Mouse (Mus musculus): ENCODE measurements around the gene Tmem53. TPM values are rescaled to one million over a fixed set of nuclear protein-coding genes. Genes with fewer than 3 reads are reported as not detected.
A peak's percentile ranks its signal among the peaks of the same experiment; 100 is the strongest.

Tmem53 gene
- total and polyA plus RNA-seq, 2 experiments: 32.1 to 110 TPM

DNA sequence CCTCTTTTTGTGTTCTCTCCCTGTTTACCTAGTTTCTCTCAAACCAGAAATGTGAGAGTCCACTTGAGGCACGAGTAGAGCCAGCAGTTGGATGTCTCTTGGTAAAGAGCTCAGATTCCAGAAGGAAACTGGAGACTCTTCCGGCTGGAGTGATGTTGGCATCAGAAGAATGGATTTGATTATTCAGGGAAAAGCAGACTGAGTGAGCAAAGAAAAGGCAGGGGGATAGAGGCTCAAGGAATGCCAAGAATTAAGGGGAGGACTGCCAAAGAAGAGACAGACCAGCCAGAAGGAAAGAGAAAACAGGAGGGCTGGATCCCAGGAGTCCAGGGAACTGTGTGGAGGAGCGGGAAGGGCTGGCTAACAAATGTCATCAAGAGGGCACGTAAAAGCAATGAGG is 15.9 kb upstream of the Tmem53 start:
- Histone ChIP-seq H3K4me1 (ENCODE audit: control insufficient read depth, insufficient read depth, low read length) (peaks cover 4% of the 10 kb centered on the region), H3K27ac (replicated peaks; ENCODE audit: insufficient read depth, low read depth, low read length) (no peak overlapping the region), H3K79me2 (ENCODE audit: control insufficient read depth, insufficient read depth, low read length) (no peaks in the 10 kb centered on the region), H3K4me3 (ENCODE audit: insufficient read depth, low read depth, low read length) (no peak overlapping the region), H3K36me3 (ENCODE audit: control insufficient read depth, insufficient read depth, low read length) (no peaks in the 10 kb centered on the region), H3K27me3 (ENCODE audit: control insufficient read depth, insufficient read depth, low read length) (no peaks in the 10 kb centered on the region), H3K9ac (ENCODE audit: low read depth, low read length) (no peak overlapping the region)
- peak; percentile 39 for DNase-seq (ENCODE audit: extremely low read depth, low read depth, low spot score)
- 71% methylated on average over 4 of the region's 4 CpGs for WGBS
- TF ChIP-seq POLR2A (IDR thresholded peaks at IDR 0.05; ENCODE audit: extremely low read depth, insufficient read depth, low read length) (no peak), CTCF (IDR thresholded peaks at IDR 0.05; ENCODE audit: low read depth, low read length) (no peak)

DNA sequence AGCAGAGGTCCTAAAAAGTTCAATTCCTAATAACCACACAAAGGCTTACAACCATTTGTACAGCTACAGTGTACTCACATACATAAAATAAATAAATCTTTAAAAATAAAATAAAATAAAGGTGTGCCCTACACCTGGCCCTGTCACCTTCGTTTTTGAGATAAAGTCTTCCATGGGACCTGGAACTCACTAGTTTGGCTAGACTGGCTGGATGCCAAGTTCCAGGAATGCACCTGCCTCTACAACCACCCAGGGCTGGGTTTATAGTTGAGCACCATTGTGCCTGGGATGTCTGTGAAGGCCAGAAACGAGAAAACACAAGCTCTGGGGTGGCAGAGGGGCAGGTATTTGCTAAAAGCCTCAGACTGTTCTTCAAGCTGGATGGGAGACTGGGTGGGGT is 12.6 kb upstream of the Tmem53 start:
- H3K27me3 ChIP-seq (ENCODE audit: control insufficient read depth, insufficient read depth, low read length): no peaks in the 10 kb centered on the region
- no peaks in the 10 kb centered on the region; the same call in 1 of the 2 replicates for H3K4me1 ChIP-seq (ENCODE audit: control insufficient read depth, insufficient read depth, low read length)
- WGBS: 60% methylated on average over 2 of the region's 2 CpGs
- no peak for DNase-seq (ENCODE audit: extremely low read depth, low read depth, low spot score)
- no peak overlapping the region for H3K9ac ChIP-seq (ENCODE audit: low read depth, low read length)
- H3K4me3 ChIP-seq (ENCODE audit: insufficient read depth, low read depth, low read length): no peak overlapping the region
- TF ChIP-seq CTCF (IDR thresholded peaks at IDR 0.05; ENCODE audit: low read depth, low read length) (no peak), POLR2A (IDR thresholded peaks at IDR 0.05; ENCODE audit: extremely low read depth, insufficient read depth, low read length) (no peak)
- H3K79me2 ChIP-seq (ENCODE audit: control insufficient read depth, insufficient read depth, low read length): no peaks in the 10 kb centered on the region
- H3K36me3 ChIP-seq (ENCODE audit: control insufficient read depth, insufficient read depth, low read length): no peaks in the 10 kb centered on the region
- H3K27ac ChIP-seq (replicated peaks; ENCODE audit: insufficient read depth, low read depth, low read length): no peak overlapping the region

DNA sequence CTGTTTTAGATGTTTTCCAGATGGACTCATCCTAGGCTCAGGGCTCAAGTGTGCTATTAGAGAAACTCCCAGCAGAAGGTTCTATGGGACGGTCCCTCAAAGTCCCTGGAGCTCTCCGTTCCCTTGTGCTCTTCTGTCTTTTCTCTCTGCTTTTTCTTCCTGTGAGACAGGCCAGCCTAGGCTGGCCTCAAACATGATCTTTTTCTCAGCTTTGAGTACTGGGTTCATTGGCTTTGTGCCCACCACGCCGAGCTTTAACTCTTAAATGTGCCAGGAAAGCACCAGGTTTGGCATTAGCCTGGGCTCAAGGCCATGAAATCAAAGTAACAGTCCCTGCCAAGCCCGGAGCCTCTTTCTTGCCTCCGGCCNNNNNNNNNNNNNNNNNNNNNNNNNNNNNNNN is 10.9 kb upstream of the Tmem53 start:
- no peaks in the 10 kb centered on the region; the same call in 1 of the 2 replicates for H3K4me1 ChIP-seq (ENCODE audit: control insufficient read depth, insufficient read depth, low read length)
- H3K9ac ChIP-seq (ENCODE audit: low read depth, low read length): no peak overlapping the region
- H3K79me2 ChIP-seq (ENCODE audit: control insufficient read depth, insufficient read depth, low read length): no peaks in the 10 kb centered on the region
- TF ChIP-seq CTCF (IDR thresholded peaks at IDR 0.05; ENCODE audit: low read depth, low read length): no peak
- no peak for TF ChIP-seq POLR2A (IDR thresholded peaks at IDR 0.05; ENCODE audit: extremely low read depth, insufficient read depth, low read length)
- peak; percentile 80 for DNase-seq (ENCODE audit: extremely low read depth, low read depth, low spot score)
- no peaks in the 10 kb centered on the region for H3K36me3 ChIP-seq (ENCODE audit: control insufficient read depth, insufficient read depth, low read length)
- no peaks in the 10 kb centered on the region for H3K27me3 ChIP-seq (ENCODE audit: control insufficient read depth, insufficient read depth, low read length)
- H3K27ac ChIP-seq (replicated peaks; ENCODE audit: insufficient read depth, low read depth, low read length): no peak overlapping the region
- no peak overlapping the region for H3K4me3 ChIP-seq (ENCODE audit: insufficient read depth, low read depth, low read length)
- WGBS: 32% methylated on average over 6 of the region's 6 CpGs

DNA sequence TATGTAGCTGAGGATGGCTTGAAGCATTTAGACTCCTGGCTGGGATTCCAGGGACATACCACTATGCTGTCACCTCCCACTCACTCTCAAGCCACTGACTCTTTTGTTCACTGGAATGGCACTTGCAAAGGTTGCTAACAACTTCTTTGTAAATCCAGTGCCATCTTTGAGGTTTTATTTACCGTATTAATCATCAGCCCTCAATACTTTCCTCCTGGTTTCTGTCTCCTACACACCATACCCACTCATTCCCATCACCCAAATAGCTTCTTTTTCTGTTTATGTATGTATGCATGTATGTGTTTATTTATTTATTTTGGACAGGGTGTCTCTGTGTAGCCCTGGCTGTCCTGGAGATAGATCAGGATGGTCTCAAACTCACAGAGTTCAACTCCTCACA is 769 bp upstream of the Tmem53 start:
- Histone ChIP-seq H3K27ac (replicated peaks; ENCODE audit: insufficient read depth, low read depth, low read length) (no peak overlapping the region), H3K36me3 (ENCODE audit: control insufficient read depth, insufficient read depth, low read length) (no peaks in the 10 kb centered on the region), H3K9ac (ENCODE audit: low read depth, low read length) (no peak overlapping the region), H3K79me2 (ENCODE audit: control insufficient read depth, insufficient read depth, low read length) (peaks cover 6% of the 10 kb centered on the region; the same call in 1 of the 2 replicates), H3K4me1 (ENCODE audit: control insufficient read depth, insufficient read depth, low read length) (peaks cover 20% of the 10 kb centered on the region), H3K4me3 (ENCODE audit: insufficient read depth, low read depth, low read length) (no peak overlapping the region), H3K27me3 (ENCODE audit: control insufficient read depth, insufficient read depth, low read length) (no peaks in the 10 kb centered on the region)
- 76% methylated on average over 1 of the region's 1 CpGs for WGBS
- DNase-seq (ENCODE audit: extremely low read depth, low read depth, low spot score): no peak
- TF ChIP-seq CTCF (IDR thresholded peaks at IDR 0.05; ENCODE audit: low read depth, low read length): no peak
- no peak for TF ChIP-seq POLR2A (IDR thresholded peaks at IDR 0.05; ENCODE audit: extremely low read depth, insufficient read depth, low read length)

DNA sequence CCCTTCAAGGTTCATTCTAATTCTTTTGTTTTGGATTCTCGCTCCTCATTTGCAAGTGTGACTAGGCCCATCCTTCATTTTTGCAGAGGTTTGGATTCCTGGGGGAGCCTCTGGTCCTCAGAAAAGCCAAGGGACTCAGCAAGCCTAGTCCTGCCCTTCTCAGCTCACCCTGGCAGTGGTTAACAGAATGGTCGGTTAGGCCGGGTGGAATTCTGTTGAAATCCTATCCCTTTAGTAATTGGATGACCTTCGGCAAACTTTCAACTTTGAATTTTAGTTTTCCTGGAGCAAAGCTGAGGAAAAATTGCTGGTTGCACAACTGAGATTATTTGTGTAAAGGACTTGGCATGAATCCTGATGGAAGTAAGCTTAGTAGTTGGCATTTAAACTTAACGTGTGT is 600 bp downstream of the Tmem53 start:
- Histone ChIP-seq H3K36me3 (ENCODE audit: control insufficient read depth, insufficient read depth, low read length) (no peaks in the 10 kb centered on the region), H3K4me3 (ENCODE audit: insufficient read depth, low read depth, low read length) (peak overlapping the region; percentile 66; the same call in 1 of the 2 replicates), H3K9ac (ENCODE audit: low read depth, low read length) (peak overlapping the region; percentile 39), H3K4me1 (ENCODE audit: control insufficient read depth, insufficient read depth, low read length) (peaks cover 17% of the 10 kb centered on the region), H3K27me3 (ENCODE audit: control insufficient read depth, insufficient read depth, low read length) (no peaks in the 10 kb centered on the region), H3K79me2 (ENCODE audit: control insufficient read depth, insufficient read depth, low read length) (peaks cover 6% of the 10 kb centered on the region; the same call in 1 of the 2 replicates), H3K27ac (replicated peaks; ENCODE audit: insufficient read depth, low read depth, low read length) (peak overlapping the region; percentile 89)
- WGBS: 8% methylated on average over 5 of the region's 5 CpGs
- peak; percentile 99 for DNase-seq (ENCODE audit: extremely low read depth, low read depth, low spot score)
- TF ChIP-seq POLR2A (IDR thresholded peaks at IDR 0.05; ENCODE audit: extremely low read depth, insufficient read depth, low read length) (no peak), CTCF (IDR thresholded peaks at IDR 0.05; ENCODE audit: low read depth, low read length) (no peak)

DNA sequence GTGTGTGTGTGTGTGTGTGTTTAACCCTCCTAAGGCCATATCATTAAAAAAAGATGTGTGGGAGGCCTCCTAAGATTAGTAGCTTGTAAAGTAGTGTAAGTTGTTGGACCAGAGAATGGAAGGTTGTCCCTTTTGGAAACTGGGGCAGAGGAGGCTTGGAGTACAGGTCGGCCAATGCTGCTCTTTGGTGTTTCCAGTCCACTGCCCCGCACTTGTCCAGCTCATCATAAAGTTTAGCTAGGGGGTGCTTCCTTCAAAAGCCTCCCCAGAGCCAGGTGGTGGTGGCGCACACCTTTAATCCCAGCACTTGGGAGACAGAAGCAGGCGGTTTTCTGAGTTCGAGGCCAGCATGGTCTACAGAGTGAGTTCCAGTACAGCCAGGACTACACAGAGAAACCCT is 1.0 kb downstream of the Tmem53 start:
- Histone ChIP-seq H3K4me3 (ENCODE audit: insufficient read depth, low read depth, low read length) (no peak overlapping the region), H3K9ac (ENCODE audit: low read depth, low read length) (no peak overlapping the region), H3K4me1 (ENCODE audit: control insufficient read depth, insufficient read depth, low read length) (peaks cover 17% of the 10 kb centered on the region), H3K27ac (replicated peaks; ENCODE audit: insufficient read depth, low read depth, low read length) (peak overlapping the region; percentile 23), H3K36me3 (ENCODE audit: control insufficient read depth, insufficient read depth, low read length) (no peaks in the 10 kb centered on the region), H3K79me2 (ENCODE audit: control insufficient read depth, insufficient read depth, low read length) (peaks cover 6% of the 10 kb centered on the region; the same call in 1 of the 2 replicates), H3K27me3 (ENCODE audit: control insufficient read depth, insufficient read depth, low read length) (no peaks in the 10 kb centered on the region)
- 47% methylated on average over 5 of the region's 5 CpGs for WGBS
- no peak for DNase-seq (ENCODE audit: extremely low read depth, low read depth, low spot score)
- TF ChIP-seq POLR2A (IDR thresholded peaks at IDR 0.05; ENCODE audit: extremely low read depth, insufficient read depth, low read length): no peak
- no peak for TF ChIP-seq CTCF (IDR thresholded peaks at IDR 0.05; ENCODE audit: low read depth, low read length)

All from liver, adult 2 months (tissue).